Mouse (Mus musculus): Measurements from ENCODE around the gene Armc7.

- TF ChIP-seq CTCF (conservative IDR thresholded peaks at IDR 0.05 in 1 of 2, IDR thresholded peaks at IDR 0.05 in 1 of 2; ENCODE audit: low read depth in 2 of 2, low read length in 2 of 2) (no peak), EP300 (IDR thresholded peaks at IDR 0.05; ENCODE audit: low read length) (no peak), USF2 (conservative IDR thresholded peaks at IDR 0.05; ENCODE audit: low read depth, low read length) (no peak), POLR2A (IDR thresholded peaks at IDR 0.05; ENCODE audit: low read depth, low read length) (no peak), RAD21 (IDR thresholded peaks at IDR 0.05; ENCODE audit: low read depth, low read length) (no peak), NELFE (IDR thresholded peaks at IDR 0.05; ENCODE audit: low read depth, low read length) (no peak), MXI1 (IDR thresholded peaks at IDR 0.05; ENCODE audit: low read depth, low read length) (no peak), MEF2A (IDR thresholded peaks at IDR 0.05; ENCODE audit: borderline replicate concordance, low read depth, low read length) (no peak), TCF12 (IDR thresholded peaks at IDR 0.05; ENCODE audit: low read depth, low read length) (no peak)
Measured at GRCm38 (mm10) chr11:115460976-115461375, 14.5 kb upstream of the Armc7 start.
